Mouse (Mus musculus): Measurements from ENCODE around the gene Heatr5a.

The Heatr5a gene

GRCm38 (mm10) chr12:51971070-51971664, at the start of gene Heatr5a:
Gene Heatr5a (minus strand): TSS chr12:51971321.
- DNase-seq (ENCODE audit: low spot score): peak; percentile 88

GRCm38 (mm10) chr12:52014494-52015029, 43.4 kb upstream of the Heatr5a start:
- no peak for DNase-seq (ENCODE audit: low spot score)

- DNase-seq (ENCODE audit: low spot score): no peak
These were observed 42.9 kb upstream of the Heatr5a start for GRCm38 (mm10) chr12:52014044-52014443.

GRCm38 (mm10) chr12:52013274-52013673, 42.2 kb upstream of the Heatr5a start:
- no peak for DNase-seq (ENCODE audit: low spot score)

- no peak for DNase-seq (ENCODE audit: low spot score)
These were observed 41.0 kb upstream of the Heatr5a start for GRCm38 (mm10) chr12:52012159-52012558.

GRCm38 (mm10) chr12:52010630-52010961, 39.5 kb upstream of the Heatr5a start:
- peak; percentile 80 for DNase-seq (ENCODE audit: low spot score)

- no peak for DNase-seq (ENCODE audit: low spot score)
These were observed 39.0 kb upstream of the Heatr5a start for GRCm38 (mm10) chr12:52009928-52010629.

- no peak for DNase-seq (ENCODE audit: low spot score)
These were observed 35.5 kb upstream of the Heatr5a start for GRCm38 (mm10) chr12:52006633-52006994.

- peak; percentile 89 for DNase-seq (ENCODE audit: low spot score)
These were observed 34.9 kb upstream of the Heatr5a start, which contains the start of gene Dtd2 for GRCm38 (mm10) chr12:52005877-52006632. Gene Dtd2 (minus strand): TSS chr12:52006501.

GRCm38 (mm10) chr12:52002746-52003145, 31.6 kb upstream of the Heatr5a start:
- DNase-seq (ENCODE audit: low spot score): no peak

GRCm38 (mm10) chr12:52001544-52001943, 30.4 kb upstream of the Heatr5a start:
- DNase-seq (ENCODE audit: low spot score): peak; percentile 86

GRCm38 (mm10) chr12:51998366-51998932, 27.3 kb upstream of the Heatr5a start:
- DNase-seq (ENCODE audit: low spot score): no peak

- no peak for DNase-seq (ENCODE audit: low spot score)
These were observed 24.8 kb upstream of the Heatr5a start for GRCm38 (mm10) chr12:51995738-51996536.

- DNase-seq (ENCODE audit: low spot score): no peak
These were observed 19.5 kb upstream of the Heatr5a start for GRCm38 (mm10) chr12:51990629-51991028.

- peak; percentile 48 for DNase-seq (ENCODE audit: low spot score)
These were observed 17.4 kb upstream of the Heatr5a start for GRCm38 (mm10) chr12:51988536-51988935.

- DNase-seq (ENCODE audit: low spot score): no peak
These were observed 14.7 kb upstream of the Heatr5a start for GRCm38 (mm10) chr12:51985826-51986225.

- no peak for DNase-seq (ENCODE audit: low spot score)
These were observed 14.1 kb upstream of the Heatr5a start for GRCm38 (mm10) chr12:51985163-51985748.

GRCm38 (mm10) chr12:51983625-51984024, 12.5 kb upstream of the Heatr5a start:
- no peak for DNase-seq (ENCODE audit: low spot score)

GRCm38 (mm10) chr12:51976531-51976930, 5.4 kb upstream of the Heatr5a start:
- DNase-seq (ENCODE audit: low spot score): no peak

- no peak for DNase-seq (ENCODE audit: low spot score)
These were observed 3.3 kb upstream of the Heatr5a start for GRCm38 (mm10) chr12:51974381-51974780.
